Mouse (Mus musculus) intestine, embryonic 16.5 days (tissue): ENCODE data around the gene C330021F23Rik. TPM values are rescaled to one million over a fixed set of nuclear protein-coding genes. Genes with fewer than 3 reads are reported as not detected.
"Not testable (repeated sequence)": the region's sequence is repeated elsewhere in the genome, so short reads cannot be mapped to it uniquely, and the experiment has no call there.

Source experiments
- ATAC-seq: fragments of 200-750 bp; cut with Nextera tagmentation; 2 replicates; pipeline ENCODE4 v1.8.0; 2017; ENCODE audit warnings: moderate TSS enrichment, moderate library complexity
- H3K27ac ChIP-seq: fragments of 300-500 bp; sonication (generic); 2 replicates; pipeline ENCODE4 v1.5.1; 2014; ENCODE audit warnings: mild to moderate bottlenecking, low read length
- H3K27me3 ChIP-seq: fragments of 300-500 bp; sonication (generic); replicated peaks from 2 replicates; pipeline ENCODE4 v1.6.1; 2014; ENCODE audit warnings: low read length, control low read depth, mixed read lengths; ENCODE audit not compliant: control insufficient read depth, insufficient read depth
- H3K36me3 ChIP-seq: fragments of 300-500 bp; sonication (generic); 2 replicates; pipeline ENCODE4 v1.6.1; 2014; ENCODE audit warnings: low read length, control low read depth; ENCODE audit not compliant: control insufficient read depth, insufficient read depth
- H3K4me1 ChIP-seq: fragments of 300-500 bp; sonication (generic); 2 replicates; pipeline ENCODE4 v1.6.1; 2014; ENCODE audit warnings: low read length, control low read depth, mixed read lengths; ENCODE audit not compliant: control insufficient read depth, insufficient read depth
- H3K4me2 ChIP-seq: fragments of 300-500 bp; sonication (generic); 2 replicates; pipeline ENCODE4 v1.6.1; 2014; ENCODE audit warnings: low read depth, low read length, control low read depth
- H3K4me3 ChIP-seq: fragments of 300-500 bp; sonication (generic); 2 replicates; pipeline ENCODE4 v1.5.1; 2014; ENCODE audit warnings: mild to moderate bottlenecking, low read length
- H3K9ac ChIP-seq: fragments of 300-500 bp; sonication (generic); 2 replicates; pipeline ENCODE4 v1.6.1; 2014; ENCODE audit warnings: low read depth, low read length
- H3K9me3 ChIP-seq: fragments of 300-500 bp; sonication (generic); 2 replicates; pipeline ENCODE4 v1.6.1; 2016; ENCODE audit warnings: low read length, control low read depth; ENCODE audit not compliant: control insufficient read depth
- WGBS: fragments of 180-500 bp; shearing (Covaris S2); extraction: QIAGEN DNeasy Blood & Tissue Kit; methylation state at CpG from one replicate; pipeline ENCODE4 v1.1.7; 2014; 5-methylcytosine and 5-hydroxymethylcytosine counted together
- polyA plus RNA-seq: library from polyadenylated mRNA; unstranded; fragments of >200 nt; fragmentation: Nextera tagmentation; extraction: Ambion mirVana; gene quantifications from 2 replicates; pipeline ENCODE4 v1.2.1, GENCODE M21; 2015

Gene C330021F23Rik
- polyA plus RNA-seq, 1 experiment from 2014 or later = 5.7 TPM

DNA sequence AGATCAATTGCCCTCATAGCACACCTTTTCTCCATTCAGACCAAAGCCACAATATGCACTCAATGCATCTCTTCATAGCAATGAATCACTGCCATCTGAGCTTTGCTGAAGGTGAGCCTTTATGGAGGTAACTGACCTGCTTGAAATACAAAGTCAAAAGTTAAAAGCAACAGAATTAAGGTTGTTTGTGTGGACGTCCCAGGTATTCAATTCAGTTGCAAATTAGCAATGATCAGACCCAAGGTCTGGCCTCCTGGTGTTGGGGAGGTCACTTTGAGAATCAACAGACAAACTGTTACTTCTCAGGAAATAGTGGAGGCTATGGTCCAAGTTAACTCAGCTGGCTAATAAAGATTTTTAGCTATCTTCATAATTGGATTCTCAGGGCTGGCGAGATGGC is 21.3 kb upstream of the C330021F23Rik start:
- Histone ChIP-seq H3K27ac (no peak overlapping the region), H3K4me1 (no peaks in the 10 kb centered on the region), H3K4me2 (no peak overlapping the region), H3K9me3 (no peaks in the 10 kb centered on the region), H3K36me3 (peaks cover 16% of the 10 kb centered on the region; the same call in 1 of the 2 replicates), H3K4me3 (no peak overlapping the region), H3K9ac (no peak overlapping the region), H3K27me3 (no peaks in the 10 kb centered on the region)
- 90% methylated on average over 2 of the region's 2 CpGs for WGBS
- no peak for ATAC-seq

GRCm38 (mm10) chr8:3552240-3552639 is 15.6 kb upstream of the C330021F23Rik start:
- H3K27ac ChIP-seq = no peak overlapping the region
- H3K9me3 ChIP-seq = no peaks in the 10 kb centered on the region
- 76% methylated on average over 1 of the region's 1 CpGs for WGBS
- no peaks in the 10 kb centered on the region for H3K27me3 ChIP-seq
- H3K9ac ChIP-seq = no peak overlapping the region
- ATAC-seq = no peak
- no peak overlapping the region for H3K4me2 ChIP-seq
- H3K4me3 ChIP-seq = no peak overlapping the region
- no peaks in the 10 kb centered on the region for H3K36me3 ChIP-seq
- no peaks in the 10 kb centered on the region for H3K4me1 ChIP-seq

GRCm38 (mm10) chr8:3556114-3556513 is 11.7 kb upstream of the C330021F23Rik start:
- Histone ChIP-seq H3K4me1 (no peaks in the 10 kb centered on the region), H3K4me3 (no peak overlapping the region), H3K4me2 (no peak overlapping the region), H3K9me3 (no peaks in the 10 kb centered on the region), H3K36me3 (no peaks in the 10 kb centered on the region), H3K27ac (no peak overlapping the region), H3K27me3 (no peaks in the 10 kb centered on the region), H3K9ac (no peak overlapping the region)
- peak; percentile 80 for ATAC-seq
- 60% methylated on average over 4 of the region's 4 CpGs for WGBS

DNA sequence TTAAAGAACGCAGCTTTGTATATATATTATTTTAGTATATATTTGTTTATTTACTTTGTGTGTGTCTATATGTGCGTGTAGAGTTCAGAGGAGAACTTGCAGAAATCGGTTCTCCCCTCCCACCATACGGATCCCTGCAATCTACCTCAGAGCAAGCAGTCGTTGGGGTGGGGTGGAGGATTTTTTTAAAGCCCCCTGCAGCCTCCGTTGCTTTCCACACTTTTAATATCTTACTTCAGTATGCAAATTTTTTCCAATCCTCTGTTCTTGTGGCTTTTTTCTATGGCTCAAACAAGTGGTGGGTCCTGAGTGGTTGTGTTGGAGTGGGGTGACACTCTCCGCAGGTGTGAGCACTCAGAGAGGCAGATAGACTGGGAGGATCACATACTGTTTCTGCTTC is 588 bp downstream of the C330021F23Rik start:
- no peak overlapping the region for H3K27ac ChIP-seq
- H3K4me1 ChIP-seq = no peaks in the 10 kb centered on the region
- no peaks in the 10 kb centered on the region for H3K27me3 ChIP-seq
- peak overlapping the region; percentile 49 for H3K4me2 ChIP-seq
- no peaks in the 10 kb centered on the region for H3K9me3 ChIP-seq
- peak overlapping the region; percentile 40 for H3K4me3 ChIP-seq
- H3K36me3 ChIP-seq = no peaks in the 10 kb centered on the region
- H3K9ac ChIP-seq = peak overlapping the region; percentile 52
- 7% methylated on average over 7 of the region's 7 CpGs for WGBS
- peak; percentile 30; the same call in 1 of the 2 replicates for ATAC-seq

DNA sequence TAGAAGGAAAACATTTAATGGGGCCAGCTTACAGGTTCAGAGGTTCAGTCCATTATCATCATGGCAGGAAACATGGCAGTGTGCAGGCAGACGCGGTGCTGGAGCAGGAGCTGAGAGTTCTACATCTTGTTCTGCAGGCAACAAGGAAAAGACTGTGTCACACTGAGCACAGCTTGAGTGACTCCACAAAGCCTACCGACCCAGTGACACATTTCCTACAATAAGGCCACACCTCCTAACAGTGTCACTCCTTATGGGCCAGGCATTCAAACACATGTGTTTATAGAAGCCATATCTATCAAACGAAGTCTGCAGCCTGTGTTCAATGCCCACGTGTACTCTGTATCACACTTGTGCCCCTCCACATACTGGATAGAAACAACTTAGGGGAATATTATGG is 2.0 kb downstream of the C330021F23Rik start:
- Histone ChIP-seq H3K4me2 (no peak overlapping the region), H3K27ac (no peak overlapping the region), H3K4me1 (no peaks in the 10 kb centered on the region), H3K9ac (no peak overlapping the region), H3K4me3 (no peak overlapping the region), H3K36me3 (no peaks in the 10 kb centered on the region), H3K9me3 (no peaks in the 10 kb centered on the region), H3K27me3 (no peaks in the 10 kb centered on the region)
- ATAC-seq = no peak
- WGBS = 83% methylated on average over 5 of the region's 5 CpGs

DNA sequence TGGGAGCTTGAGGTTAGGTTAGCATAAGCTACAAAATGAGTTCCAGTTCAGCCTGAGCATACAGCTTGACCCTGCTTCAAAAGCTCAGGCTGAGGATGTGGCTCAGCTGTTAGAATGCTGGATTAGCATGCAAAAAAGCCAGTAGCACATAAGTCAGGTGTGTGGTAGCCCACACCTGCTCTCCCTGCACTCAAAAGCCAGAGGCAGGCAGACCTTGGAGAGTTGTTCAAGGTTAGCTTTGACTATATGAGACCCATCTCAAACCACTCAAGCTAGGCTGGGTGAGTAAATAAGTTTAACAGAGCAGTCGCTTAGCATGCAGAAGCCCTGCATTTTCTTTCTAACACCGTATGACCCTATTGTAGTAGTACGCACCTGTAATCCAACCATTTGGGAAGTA is 6.8 kb downstream of the C330021F23Rik start:
- no peaks in the 10 kb centered on the region for H3K27me3 ChIP-seq
- 94% methylated on average over 3 of the region's 3 CpGs for WGBS
- H3K9ac ChIP-seq = no peak overlapping the region
- H3K9me3 ChIP-seq = no peaks in the 10 kb centered on the region
- peaks cover 4% of the 10 kb centered on the region; the same call in 1 of the 2 replicates for H3K4me1 ChIP-seq
- no peak overlapping the region for H3K27ac ChIP-seq
- H3K4me3 ChIP-seq = no peak overlapping the region
- H3K36me3 ChIP-seq = no peaks in the 10 kb centered on the region
- no peak overlapping the region for H3K4me2 ChIP-seq
- no peak for ATAC-seq

DNA sequence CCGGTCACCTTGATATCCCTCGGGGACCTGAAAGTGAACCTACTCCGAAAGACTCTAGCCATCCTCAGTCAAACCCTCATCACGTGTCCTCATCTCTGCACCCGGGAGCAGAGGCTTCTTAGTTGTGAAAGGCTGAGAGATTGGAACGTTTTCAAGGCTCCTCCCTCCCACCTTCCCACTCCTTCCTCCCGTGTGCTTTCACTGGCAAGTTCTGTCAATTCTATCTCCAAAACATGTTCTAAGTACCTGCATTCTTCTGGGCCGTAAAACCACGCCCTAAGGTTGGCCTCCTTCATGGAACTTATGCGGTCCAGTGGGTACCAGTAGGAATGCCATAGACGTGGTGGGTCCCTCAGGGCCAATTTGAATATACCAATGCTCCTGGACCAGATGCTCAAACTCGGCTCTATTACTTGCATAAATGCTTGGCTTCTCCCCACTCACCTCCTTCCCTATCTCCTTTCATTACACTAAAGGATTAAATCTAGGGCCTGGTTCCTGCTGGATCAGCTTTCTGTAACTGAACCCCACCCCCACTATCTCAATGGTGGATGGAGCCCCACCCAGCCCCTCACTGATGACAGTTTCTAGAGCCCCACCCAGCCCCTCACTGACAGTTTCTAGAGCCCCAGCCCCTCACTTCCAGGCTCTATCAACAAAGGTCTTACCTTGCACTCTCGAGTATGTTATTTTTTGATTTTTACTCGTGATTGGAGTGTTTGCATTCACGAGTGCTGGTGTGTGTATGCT is 8.6 kb downstream of the C330021F23Rik start:
- ATAC-seq = peak; percentile 29
- H3K9me3 ChIP-seq = no peaks in the 10 kb centered on the region
- H3K27me3 ChIP-seq = no peaks in the 10 kb centered on the region
- H3K4me1 ChIP-seq = peaks cover 6% of the 10 kb centered on the region; the same call in 1 of the 2 replicates
- 65% methylated on average over 15 of the region's 15 CpGs for WGBS
- H3K9ac ChIP-seq = no peak overlapping the region
- no peaks in the 10 kb centered on the region for H3K36me3 ChIP-seq
- H3K27ac ChIP-seq = no peak overlapping the region
- H3K4me2 ChIP-seq = no peak overlapping the region
- H3K4me3 ChIP-seq = no peak overlapping the region

DNA sequence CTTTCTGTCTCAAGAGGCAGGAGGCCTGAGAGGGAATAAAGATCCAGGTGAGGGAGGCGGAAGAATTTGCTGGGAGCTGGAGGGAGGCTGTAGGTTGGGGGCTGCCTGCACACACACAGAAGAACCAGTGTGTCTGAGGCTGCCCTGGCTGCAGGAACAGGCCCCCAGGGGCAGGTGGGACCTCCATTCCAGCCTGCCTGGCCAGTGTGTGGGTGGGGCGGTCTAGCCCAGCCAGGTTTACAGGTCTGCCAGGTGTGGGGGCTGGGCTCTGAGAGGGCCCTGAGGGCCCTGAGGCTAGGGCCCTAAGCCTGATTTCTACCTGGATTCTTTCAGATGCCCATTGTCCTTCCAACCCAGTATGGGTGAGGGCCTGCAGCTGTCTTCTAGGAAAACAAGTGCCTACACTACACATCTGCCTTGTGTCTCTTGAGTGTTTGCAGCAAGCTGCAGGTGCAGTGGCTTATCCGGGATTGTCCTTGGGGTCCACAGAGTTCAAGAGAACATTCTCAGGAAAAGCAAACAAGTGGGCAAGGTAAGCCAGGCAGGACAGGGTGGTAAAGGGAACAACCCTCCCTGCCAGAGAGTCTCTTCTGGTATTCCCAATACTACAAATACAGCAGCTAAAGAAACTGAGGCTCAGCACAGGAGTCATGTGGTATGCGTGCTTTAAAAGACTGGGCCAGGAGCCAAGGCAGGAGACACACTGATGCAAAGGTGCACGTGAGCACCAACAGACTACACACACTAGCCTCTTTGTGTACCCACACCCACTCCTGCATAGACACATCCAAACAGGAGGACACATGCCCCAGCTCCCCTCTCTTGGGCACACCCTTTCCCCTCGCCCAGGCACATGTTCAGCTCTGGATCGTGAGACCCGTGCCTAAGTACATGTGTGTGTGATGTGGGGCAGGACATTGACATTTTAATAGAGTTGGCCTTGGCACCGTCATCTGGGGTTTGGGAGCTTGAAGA is 11.9 kb downstream of the C330021F23Rik start:
- Histone ChIP-seq H3K27ac (peak overlapping the region; percentile 55; the same call in 1 of the 2 replicates), H3K9ac (peak overlapping the region; percentile 34; the same call in 1 of the 2 replicates), H3K4me3 (no peak overlapping the region), H3K4me2 (no peak overlapping the region), H3K9me3 (no peaks in the 10 kb centered on the region), H3K27me3 (no peaks in the 10 kb centered on the region), H3K4me1 (peaks cover 6% of the 10 kb centered on the region; the same call in 1 of the 2 replicates), H3K36me3 (no peaks in the 10 kb centered on the region)
- peak; percentile 79 for ATAC-seq
- 59% methylated on average over 9 of the region's 9 CpGs for WGBS

GRCm38 (mm10) chr8:3581961-3582360 is 14.2 kb downstream of the C330021F23Rik start:
- H3K9ac ChIP-seq, H3K36me3 ChIP-seq, H3K27me3 ChIP-seq, H3K4me1 ChIP-seq, H3K27ac ChIP-seq, H3K4me3 ChIP-seq, H3K4me2 ChIP-seq, H3K9me3 ChIP-seq, ATAC-seq: not testable (repeated sequence)
- WGBS = 82% methylated on average over 1 of the region's 3 CpGs
